27 mouse cellular contexts compared by ENCODE assay signal in the genomic region with DNA sequence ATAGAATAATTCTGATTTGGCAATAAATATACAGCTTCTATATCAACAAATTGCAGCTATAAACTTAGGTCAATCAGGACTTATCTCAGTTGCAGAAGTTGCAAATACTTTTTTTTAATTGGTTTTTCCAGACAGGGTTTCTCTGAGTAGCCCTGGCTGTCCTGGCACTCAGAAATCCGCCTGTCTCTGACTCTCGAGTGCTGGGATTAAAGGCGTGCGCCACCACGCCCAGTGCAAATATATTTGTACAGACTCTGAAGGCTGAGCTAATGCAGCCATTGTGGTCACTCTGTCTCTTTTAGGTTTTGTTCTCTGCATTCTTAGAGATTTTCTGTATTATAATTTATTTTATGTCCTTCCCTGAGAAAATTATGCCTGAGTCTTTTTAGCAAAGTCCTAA. TPM values are rescaled to one million over a fixed set of nuclear protein-coding genes. Genes with fewer than 3 reads are reported as not detected.
"Had no signal": no experiment of that assay in that cellular context is flagged by ENCODE, and none has a peak within 500 bp of the region (broad histone marks: within the 10 kb centered on the region; RNA-seq: fewer than 3 reads in every experiment).

No protein-coding gene starts in this region.

- H3K27me3 ChIP-seq: kidney, embryonic 15.5 days; limb, embryonic 13.5 days; liver, embryonic 12.5 days; liver, embryonic 15.5 days; lung, embryonic 15.5 days; megakaryocyte, embryonic 14.5 days; neural tube, embryonic 12.5 days; neural tube, embryonic 15.5 days had no signal

- DNase-seq: kidney, adult 11 months; kidney, adult 8-10 months; kidney, postnatal 4 days; left cerebral cortex, postnatal 4 days; liver; lung, adult 18-20 months; lung, postnatal 10 days; lung, postnatal 36 days; midbrain, embryonic 14.5 days; right cerebral cortex, adult 18-20 months; right cerebral cortex, postnatal 14 days; right cerebral cortex, postnatal 4 days; thymus, adult 18-20 months; thymus, postnatal 36 days had no signal

- H3K9ac ChIP-seq: kidney, embryonic 15.5 days; limb, embryonic 13.5 days; liver, embryonic 15.5 days; lung, embryonic 15.5 days; neural tube, embryonic 12.5 days; neural tube, embryonic 15.5 days had no signal

- ATAC-seq: liver, embryonic 12.5 days had no signal

- H3K4me3 ChIP-seq: kidney, embryonic 15.5 days; limb, embryonic 13.5 days; liver, embryonic 12.5 days; liver, embryonic 15.5 days; lung, embryonic 15.5 days; megakaryocyte, embryonic 14.5 days; midbrain, embryonic 10.5 days; neural tube, embryonic 12.5 days; neural tube, embryonic 15.5 days had no signal

- H3K4me2 ChIP-seq: kidney, embryonic 15.5 days; limb, embryonic 13.5 days; lung, embryonic 15.5 days; neural tube, embryonic 12.5 days; neural tube, embryonic 15.5 days had no signal

- H3K27ac ChIP-seq: kidney, embryonic 15.5 days; limb, embryonic 13.5 days; liver, embryonic 15.5 days; lung, embryonic 15.5 days; midbrain, embryonic 10.5 days; neural tube, embryonic 12.5 days; neural tube, embryonic 15.5 days had no signal

- H3K4me1 ChIP-seq: kidney, embryonic 15.5 days; limb, embryonic 13.5 days; megakaryocyte, embryonic 14.5 days; midbrain, embryonic 10.5 days; neural tube, embryonic 15.5 days had no signal

- H3K9me3 ChIP-seq: kidney, embryonic 15.5 days; limb, embryonic 13.5 days; liver, embryonic 12.5 days; liver, embryonic 15.5 days; lung, embryonic 15.5 days; megakaryocyte, embryonic 14.5 days; midbrain, embryonic 10.5 days; neural tube, embryonic 12.5 days; neural tube, embryonic 15.5 days had no signal

RNA-seq across cellular contexts. Expression of a gene that starts 52.2 kb away (rescaled TPM):
- total RNA-seq: layer of hippocampus, adult 8-10 months; layer of hippocampus, postnatal 10 days; left cerebral cortex, adult 8-10 months; left cerebral cortex, postnatal 14 days; left cerebral cortex, postnatal 4 days had no signal
- polyA plus RNA-seq: midbrain, embryonic 14.5 days; neural tube, embryonic 15.5 days had no signal
